Mouse (Mus musculus): ENCODE results near the gene Rps11. TPM values are rescaled to one million over a fixed set of nuclear protein-coding genes. Genes with fewer than 3 reads are reported as not detected.
A peak's percentile ranks its signal among the peaks of the same experiment; 100 is the strongest.
"Not testable (repeated sequence)": the region's sequence is repeated elsewhere in the genome, so short reads cannot be mapped to it uniquely, and the experiment has no call there.

The Rps11 gene
- polyA plus RNA-seq, 1 experiment from 2014 or later = 1,759 TPM

GRCm38 (mm10) chr7:45097479-45097878 is 26.8 kb downstream of the Rps11 start:
- Histone ChIP-seq H3K9ac (ENCODE audit: low read length) (no peak overlapping the region), H3K27me3 (ENCODE audit: control insufficient read depth, insufficient read depth, low read length) (no peaks in the 10 kb centered on the region), H3K27ac (replicated peaks; ENCODE audit: low read depth, low read length) (no peak overlapping the region), H3K9me3 (ENCODE audit: control insufficient read depth, low read length) (no peaks in the 10 kb centered on the region), H3K4me2 (ENCODE audit: low read depth, severe bottlenecking) (no peak overlapping the region), H3K4me3 (ENCODE audit: low read depth, low read length) (no peak overlapping the region), H3K4me1 (ENCODE audit: control insufficient read depth, insufficient read depth, low read length) (peaks cover 14% of the 10 kb centered on the region), H3K36me3 (ENCODE audit: control insufficient read depth, insufficient read depth, low read length) (no peaks in the 10 kb centered on the region)
- WGBS = 66% methylated on average over 6 of the region's 6 CpGs
- no peak for DNase-seq (ENCODE audit: low spot score)
- ATAC-seq (ENCODE audit: insufficient number of reproducible peaks, low FRiP score, low TSS enrichment, low read depth) = no peak

GRCm38 (mm10) chr7:45095965-45096364 is 28.3 kb downstream of the Rps11 start:
- WGBS = 91% methylated on average over 14 of the region's 14 CpGs
- ATAC-seq (ENCODE audit: insufficient number of reproducible peaks, low FRiP score, low TSS enrichment, low read depth) = not testable (repeated sequence)

GRCm38 (mm10) chr7:45095367-45095766 is 28.9 kb downstream of the Rps11 start:
- no peak overlapping the region; the same call in 1 of the 2 replicates for H3K27ac ChIP-seq (replicated peaks; ENCODE audit: low read depth, low read length)
- H3K4me2 ChIP-seq (ENCODE audit: low read depth, severe bottlenecking) = no peak overlapping the region
- no peak overlapping the region for H3K4me3 ChIP-seq (ENCODE audit: low read depth, low read length)
- WGBS = 85% methylated on average over 6 of the region's 6 CpGs
- no peak overlapping the region for H3K9ac ChIP-seq (ENCODE audit: low read length)
- no peaks in the 10 kb centered on the region for H3K27me3 ChIP-seq (ENCODE audit: control insufficient read depth, insufficient read depth, low read length)
- no peaks in the 10 kb centered on the region for H3K9me3 ChIP-seq (ENCODE audit: control insufficient read depth, low read length)
- DNase-seq (ENCODE audit: low spot score) (no peak), ATAC-seq (ENCODE audit: insufficient number of reproducible peaks, low FRiP score, low TSS enrichment, low read depth) (no peak)
- no peaks in the 10 kb centered on the region for H3K36me3 ChIP-seq (ENCODE audit: control insufficient read depth, insufficient read depth, low read length)
- peaks cover 20% of the 10 kb centered on the region for H3K4me1 ChIP-seq (ENCODE audit: control insufficient read depth, insufficient read depth, low read length)

More at GRCm38 (mm10) chr7:45095965-45096364, 28.3 kb downstream of the Rps11 start:
- H3K4me2 ChIP-seq (ENCODE audit: low read depth, severe bottlenecking); H3K4me3 ChIP-seq (ENCODE audit: low read depth, low read length); H3K27me3 ChIP-seq (ENCODE audit: control insufficient read depth, insufficient read depth, low read length); H3K9ac ChIP-seq (ENCODE audit: low read length); DNase-seq (ENCODE audit: low spot score); H3K36me3 ChIP-seq (ENCODE audit: control insufficient read depth, insufficient read depth, low read length); H3K27ac ChIP-seq (replicated peaks; ENCODE audit: low read depth, low read length); H3K9me3 ChIP-seq (ENCODE audit: control insufficient read depth, low read length): not testable (repeated sequence)
- peaks cover 17% of the 10 kb centered on the region for H3K4me1 ChIP-seq (ENCODE audit: control insufficient read depth, insufficient read depth, low read length)

- H3K9me3 ChIP-seq (ENCODE audit: control insufficient read depth, low read length) = no peaks in the 10 kb centered on the region
- DNase-seq (ENCODE audit: low spot score) (peak; percentile 76), ATAC-seq (ENCODE audit: insufficient number of reproducible peaks, low FRiP score, low TSS enrichment, low read depth) (no peak)
- no peak overlapping the region for H3K9ac ChIP-seq (ENCODE audit: low read length)
- 0 out of 2 replicates have a peak, but pooled peaks cover 2% of the 10 kb centered on the region for H3K36me3 ChIP-seq (ENCODE audit: control insufficient read depth, insufficient read depth, low read length)
- 3% methylated on average over 7 of the region's 7 CpGs for WGBS
- H3K27ac ChIP-seq (replicated peaks; ENCODE audit: low read depth, low read length) = peak overlapping the region; percentile 68
- H3K4me1 ChIP-seq (ENCODE audit: control insufficient read depth, insufficient read depth, low read length) = peaks cover 20% of the 10 kb centered on the region
- no peak overlapping the region for H3K4me3 ChIP-seq (ENCODE audit: low read depth, low read length)
- 0 out of 2 replicates have a peak overlapping the region, but pooled peaks have one; percentile 0 for H3K4me2 ChIP-seq (ENCODE audit: low read depth, severe bottlenecking)
- H3K27me3 ChIP-seq (ENCODE audit: control insufficient read depth, insufficient read depth, low read length) = no peaks in the 10 kb centered on the region
Measured at GRCm38 (mm10) chr7:45094121-45094520, 30.1 kb downstream of the Rps11 start.

- peak overlapping the region; percentile 0; the same call in 1 of the 2 replicates for H3K4me2 ChIP-seq (ENCODE audit: low read depth, severe bottlenecking)
Measured at GRCm38 (mm10) chr7:45093516-45093905, 30.7 kb downstream of the Rps11 start.

GRCm38 (mm10) chr7:45092828-45093515 is 31.3 kb downstream of the Rps11 start:
- H3K4me3 ChIP-seq (ENCODE audit: low read depth, low read length) = 0 out of 2 replicates have a peak overlapping the region, but pooled peaks have one; percentile 12
- peaks cover 6% of the 10 kb centered on the region; the same call in 1 of the 2 replicates for H3K36me3 ChIP-seq (ENCODE audit: control insufficient read depth, insufficient read depth, low read length)
- peak overlapping the region; percentile 0; the same call in 1 of the 2 replicates for H3K4me2 ChIP-seq (ENCODE audit: low read depth, severe bottlenecking)
- DNase-seq (ENCODE audit: low spot score) (peak; percentile 49), ATAC-seq (ENCODE audit: insufficient number of reproducible peaks, low FRiP score, low TSS enrichment, low read depth) (no peak)
- 27% methylated on average over 12 of the region's 12 CpGs for WGBS
- peaks cover 20% of the 10 kb centered on the region for H3K4me1 ChIP-seq (ENCODE audit: control insufficient read depth, insufficient read depth, low read length)
- H3K9me3 ChIP-seq (ENCODE audit: control insufficient read depth, low read length) = no peaks in the 10 kb centered on the region
- H3K27ac ChIP-seq (replicated peaks; ENCODE audit: low read depth, low read length) = peak overlapping the region; percentile 68
- no peaks in the 10 kb centered on the region for H3K27me3 ChIP-seq (ENCODE audit: control insufficient read depth, insufficient read depth, low read length)
- H3K9ac ChIP-seq (ENCODE audit: low read length) = no peak overlapping the region

More at GRCm38 (mm10) chr7:45093516-45093905, 30.7 kb downstream of the Rps11 start:
- H3K9ac ChIP-seq (ENCODE audit: low read length) = no peak overlapping the region
- H3K9me3 ChIP-seq (ENCODE audit: control insufficient read depth, low read length) = no peaks in the 10 kb centered on the region
- H3K27me3 ChIP-seq (ENCODE audit: control insufficient read depth, insufficient read depth, low read length) = no peaks in the 10 kb centered on the region
- H3K4me3 ChIP-seq (ENCODE audit: low read depth, low read length) = no peak overlapping the region
- 20% methylated on average over 17 of the region's 18 CpGs for WGBS
- H3K36me3 ChIP-seq (ENCODE audit: control insufficient read depth, insufficient read depth, low read length) = peaks cover 2% of the 10 kb centered on the region; the same call in 1 of the 2 replicates
- peak; percentile 71 for DNase-seq (ENCODE audit: low spot score)
- H3K27ac ChIP-seq (replicated peaks; ENCODE audit: low read depth, low read length) = peak overlapping the region; percentile 68
- no peak for ATAC-seq (ENCODE audit: insufficient number of reproducible peaks, low FRiP score, low TSS enrichment, low read depth)
- H3K4me1 ChIP-seq (ENCODE audit: control insufficient read depth, insufficient read depth, low read length) = peaks cover 20% of the 10 kb centered on the region

GRCm38 (mm10) chr7:45092048-45092447 is 32.2 kb downstream of the Rps11 start, which contains the start of gene Rcn3:
TSS of gene Rcn3 (minus strand) at chr7:45092221.
- Histone ChIP-seq H3K27ac (replicated peaks; ENCODE audit: low read depth, low read length) (peak within 1 kb of the TSS; percentile 73), H3K4me1 (ENCODE audit: control insufficient read depth, insufficient read depth, low read length) (peaks cover 20% of the 10 kb centered on the region), H3K27me3 (ENCODE audit: control insufficient read depth, insufficient read depth, low read length) (no peaks in the 10 kb centered on the region), H3K36me3 (ENCODE audit: control insufficient read depth, insufficient read depth, low read length) (peaks cover 11% of the 10 kb centered on the region; the same call in 1 of the 2 replicates), H3K4me3 (ENCODE audit: low read depth, low read length) (peak within 1 kb of the TSS; percentile 65), H3K9me3 (ENCODE audit: control insufficient read depth, low read length) (no peaks in the 10 kb centered on the region), H3K4me2 (ENCODE audit: low read depth, severe bottlenecking) (peak within 1 kb of the TSS; percentile 72), H3K9ac (ENCODE audit: low read length) (peak within 1 kb of the TSS; percentile 82)
- under 1% methylated on average over 16 of the region's 16 CpGs for WGBS
- peak; percentile 88 for ATAC-seq (ENCODE audit: insufficient number of reproducible peaks, low FRiP score, low TSS enrichment, low read depth)
- peak; percentile 97 for DNase-seq (ENCODE audit: low spot score)

- DNase-seq (ENCODE audit: low spot score) (peak; percentile 62), ATAC-seq (ENCODE audit: insufficient number of reproducible peaks, low FRiP score, low TSS enrichment, low read depth) (peak; percentile 40)
Measured at GRCm38 (mm10) chr7:45091001-45091990, 32.9 kb downstream of the Rps11 start.

More at GRCm38 (mm10) chr7:45091001-45091990, 32.9 kb downstream of the Rps11 start:
- H3K9me3 ChIP-seq (ENCODE audit: control insufficient read depth, low read length) = no peaks in the 10 kb centered on the region
- peak overlapping the region; percentile 82 for H3K9ac ChIP-seq (ENCODE audit: low read length)
- H3K27ac ChIP-seq (replicated peaks; ENCODE audit: low read depth, low read length) = peak overlapping the region; percentile 73; the same call in 1 of the 2 replicates
- H3K4me1 ChIP-seq (ENCODE audit: control insufficient read depth, insufficient read depth, low read length) = peaks cover 20% of the 10 kb centered on the region
- peak overlapping the region; percentile 72 for H3K4me2 ChIP-seq (ENCODE audit: low read depth, severe bottlenecking)
- WGBS = 11% methylated on average over 35 of the region's 35 CpGs
- no peaks in the 10 kb centered on the region for H3K27me3 ChIP-seq (ENCODE audit: control insufficient read depth, insufficient read depth, low read length)
- peak overlapping the region; percentile 65 for H3K4me3 ChIP-seq (ENCODE audit: low read depth, low read length)
- H3K36me3 ChIP-seq (ENCODE audit: control insufficient read depth, insufficient read depth, low read length) = peaks cover 16% of the 10 kb centered on the region
